Mouse (Mus musculus): ENCODE measurements around the gene Ccdc172.

Ccdc172 gene

DNA sequence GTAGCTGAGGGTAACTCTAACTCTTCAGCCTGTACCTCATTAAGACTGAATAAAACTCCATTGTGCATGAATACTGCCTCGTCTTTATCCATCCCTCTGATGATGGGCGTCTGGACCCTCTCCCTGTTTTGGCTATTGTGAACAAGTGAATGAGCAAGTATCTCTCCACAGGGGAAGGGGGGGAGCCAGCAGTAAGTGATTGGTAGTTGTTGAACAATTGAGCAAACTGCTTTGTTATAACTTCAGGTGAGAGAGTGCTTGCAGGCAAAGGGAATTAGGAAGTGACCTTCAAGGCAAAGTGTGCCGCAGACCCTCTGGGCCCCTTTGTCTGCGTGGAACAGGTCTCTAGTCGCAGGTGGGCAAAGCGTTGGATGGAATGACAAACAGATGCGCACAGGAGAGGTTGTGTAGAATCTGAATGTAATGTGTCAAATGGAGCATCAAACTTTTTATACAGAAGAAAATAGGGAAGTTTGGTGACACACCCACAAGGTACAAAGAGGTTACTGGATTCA lies 50.6 kb downstream of the Ccdc172 start:
- no peak for ATAC-seq (ENCODE audit: insufficient number of reproducible peaks, low FRiP score, low TSS enrichment)

- ATAC-seq (ENCODE audit: insufficient number of reproducible peaks, low FRiP score, low TSS enrichment): no peak
Measured at GRCm38 (mm10) chr19:58571566-58571965, 59.8 kb downstream of the Ccdc172 start.

- no peak for ATAC-seq (ENCODE audit: insufficient number of reproducible peaks, low FRiP score, low TSS enrichment)
Measured at GRCm38 (mm10) chr19:58572429-58573071, 60.8 kb downstream of the Ccdc172 start.

DNA sequence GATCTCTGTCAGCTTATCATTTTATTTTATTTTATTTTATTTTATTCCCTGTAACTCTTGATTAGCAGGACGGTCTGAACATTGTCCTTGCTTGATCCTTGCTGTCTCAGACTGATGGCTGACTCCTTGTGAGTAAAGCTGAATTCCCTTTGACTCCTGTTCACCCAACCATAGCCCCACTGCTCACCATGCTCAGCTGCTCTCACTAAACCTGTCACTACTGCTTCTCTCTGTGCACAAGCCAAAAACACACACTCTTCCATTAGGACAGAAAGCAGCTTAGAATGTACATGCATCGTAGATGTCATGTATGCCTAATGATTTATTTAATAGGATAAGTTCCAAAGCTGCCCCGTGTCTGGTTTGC lies 61.3 kb downstream of the Ccdc172 start:
- no peak for ATAC-seq (ENCODE audit: insufficient number of reproducible peaks, low FRiP score, low TSS enrichment)

- ATAC-seq (ENCODE audit: insufficient number of reproducible peaks, low FRiP score, low TSS enrichment): no peak
Measured at GRCm38 (mm10) chr19:58582018-58582417, 70.2 kb downstream of the Ccdc172 start.

GRCm38 (mm10) chr19:58582956-58583355 lies 71.2 kb downstream of the Ccdc172 start:
- no peak for ATAC-seq (ENCODE audit: insufficient number of reproducible peaks, low FRiP score, low TSS enrichment)

GRCm38 (mm10) chr19:58586046-58586445 lies 74.3 kb downstream of the Ccdc172 start:
- ATAC-seq (ENCODE audit: insufficient number of reproducible peaks, low FRiP score, low TSS enrichment): no peak

GRCm38 (mm10) chr19:58590251-58590936 lies 78.6 kb downstream of the Ccdc172 start:
- no peak for ATAC-seq (ENCODE audit: insufficient number of reproducible peaks, low FRiP score, low TSS enrichment)

DNA sequence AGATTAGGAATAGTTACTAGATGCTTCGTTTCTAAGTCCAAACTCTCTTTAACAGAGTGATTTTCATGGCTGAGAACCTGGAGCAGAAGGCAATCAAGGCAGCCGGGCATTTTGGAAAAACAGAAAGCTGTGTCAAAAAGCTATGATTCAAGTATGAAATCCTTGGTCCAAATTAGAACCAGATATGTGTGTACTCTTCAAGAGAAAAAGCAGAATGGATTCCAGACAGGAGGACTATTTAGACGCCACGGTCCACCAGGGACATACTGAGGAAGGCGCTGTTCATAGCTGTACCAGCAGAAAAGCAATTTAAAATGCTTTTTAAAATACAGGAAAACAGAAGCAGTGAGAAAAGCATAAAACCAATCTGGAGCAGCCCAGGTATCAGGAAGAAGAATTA lies 88.6 kb downstream of the Ccdc172 start:
- ATAC-seq (ENCODE audit: insufficient number of reproducible peaks, low FRiP score, low TSS enrichment): no peak
